Mouse (Mus musculus) embryonic facial prominence, embryonic 12.5 days (tissue): Measurements from ENCODE around the gene Ryr1. TPM values are rescaled to one million over a fixed set of nuclear protein-coding genes. Genes with fewer than 3 reads are reported as not detected.

Source experiments
- ATAC-seq: fragments of 200-750 bp; cut with Nextera tagmentation; 2 replicates; pipeline ENCODE4 v1.8.0; 2017; ENCODE audit not compliant: insufficient number of reproducible peaks, insufficient read depth, low FRiP score, low TSS enrichment
- H3K27ac ChIP-seq: fragments of 300-500 bp; sonication (generic); 2 replicates; pipeline ENCODE4 v1.5.1; 2016; ENCODE audit warnings: mild to moderate bottlenecking
- H3K27me3 ChIP-seq: fragments of 300-500 bp; sonication (generic); 2 replicates; pipeline ENCODE4 v1.6.1; 2016; ENCODE audit warnings: mild to moderate bottlenecking, moderate library complexity
- H3K36me3 ChIP-seq: fragments of 300-500 bp; sonication (generic); 2 replicates; pipeline ENCODE4 v1.6.1; 2016; ENCODE audit warnings: mild to moderate bottlenecking
- H3K4me1 ChIP-seq: fragments of 300-500 bp; sonication (generic); 2 replicates; pipeline ENCODE4 v1.6.1; 2016
- H3K4me2 ChIP-seq: fragments of 300-500 bp; sonication (generic); replicated peaks from 2 replicates; pipeline ENCODE4 v1.6.1; 2016; ENCODE audit warnings: mild to moderate bottlenecking, moderate library complexity
- H3K4me3 ChIP-seq: fragments of 300-500 bp; sonication (generic); 2 replicates; pipeline ENCODE4 v1.5.1; 2016; ENCODE audit warnings: mild to moderate bottlenecking
- H3K9ac ChIP-seq: fragments of 300-500 bp; sonication (generic); 2 replicates; pipeline ENCODE4 v1.6.1; 2016; ENCODE audit warnings: mild to moderate bottlenecking, moderate library complexity
- H3K9me3 ChIP-seq: fragments of 300-500 bp; sonication (generic); 2 replicates; pipeline ENCODE4 v1.6.1; 2016; ENCODE audit warnings: mild to moderate bottlenecking, moderate library complexity
- WGBS: fragments of 180-500 bp; shearing (Covaris S2); methylation state at CpG from one replicate; pipeline ENCODE4 v1.1.7; 2016; 5-methylcytosine and 5-hydroxymethylcytosine counted together
- polyA plus RNA-seq: library from polyadenylated mRNA; unstranded; fragments of >200 nt; fragmentation: Nextera tagmentation; extraction: Ambion mirVana; gene quantifications from 2 replicates; pipeline ENCODE4 v1.2.1, GENCODE M21; 2016

Gene Ryr1
- polyA plus RNA-seq, 1 experiment from 2014 or later = 3.7 TPM

DNA sequence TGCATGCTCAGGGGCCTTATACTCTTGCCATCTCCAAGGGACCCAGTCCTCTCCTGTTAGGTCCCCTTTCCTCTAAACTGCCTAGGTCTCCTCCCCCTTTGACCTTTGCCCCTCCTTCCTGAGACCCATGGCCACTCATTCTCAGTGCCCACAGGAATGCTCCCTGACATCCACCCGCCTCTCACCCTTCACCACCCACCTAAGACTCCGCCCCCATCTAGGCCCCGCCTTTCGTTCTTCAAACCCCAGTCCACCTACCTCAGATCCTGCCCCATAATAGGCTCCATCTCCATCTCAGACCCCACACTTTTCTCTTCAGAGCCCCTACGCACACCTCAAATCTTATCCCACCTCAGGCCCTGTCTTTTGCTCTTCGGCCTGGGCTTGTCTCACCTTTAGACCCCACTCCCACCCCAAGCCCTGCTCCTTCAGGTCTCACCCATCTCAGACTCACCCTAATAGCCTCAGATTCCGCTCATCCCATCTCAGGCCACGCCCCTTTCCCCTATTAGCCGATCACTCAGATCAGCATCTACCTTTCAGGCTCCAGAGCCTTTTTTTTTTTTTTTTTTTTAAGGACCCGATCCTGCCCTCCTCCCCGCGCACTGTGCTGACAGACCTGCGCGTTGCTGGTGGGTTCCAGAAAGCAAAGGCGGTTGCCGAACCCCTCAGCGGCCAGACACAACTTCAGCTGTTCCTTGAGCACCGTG is 6.7 kb downstream of the Ryr1 start:
- Histone ChIP-seq H3K9me3 (no peaks in the 10 kb centered on the region), H3K36me3 (no peaks in the 10 kb centered on the region), H3K4me2 (no peak overlapping the region), H3K27ac (no peak overlapping the region), H3K9ac (no peak overlapping the region), H3K27me3 (no peaks in the 10 kb centered on the region), H3K4me3 (no peak overlapping the region), H3K4me1 (no peaks in the 10 kb centered on the region)
- 10% methylated on average over 18 of the region's 18 CpGs for WGBS
- no peak for ATAC-seq

DNA sequence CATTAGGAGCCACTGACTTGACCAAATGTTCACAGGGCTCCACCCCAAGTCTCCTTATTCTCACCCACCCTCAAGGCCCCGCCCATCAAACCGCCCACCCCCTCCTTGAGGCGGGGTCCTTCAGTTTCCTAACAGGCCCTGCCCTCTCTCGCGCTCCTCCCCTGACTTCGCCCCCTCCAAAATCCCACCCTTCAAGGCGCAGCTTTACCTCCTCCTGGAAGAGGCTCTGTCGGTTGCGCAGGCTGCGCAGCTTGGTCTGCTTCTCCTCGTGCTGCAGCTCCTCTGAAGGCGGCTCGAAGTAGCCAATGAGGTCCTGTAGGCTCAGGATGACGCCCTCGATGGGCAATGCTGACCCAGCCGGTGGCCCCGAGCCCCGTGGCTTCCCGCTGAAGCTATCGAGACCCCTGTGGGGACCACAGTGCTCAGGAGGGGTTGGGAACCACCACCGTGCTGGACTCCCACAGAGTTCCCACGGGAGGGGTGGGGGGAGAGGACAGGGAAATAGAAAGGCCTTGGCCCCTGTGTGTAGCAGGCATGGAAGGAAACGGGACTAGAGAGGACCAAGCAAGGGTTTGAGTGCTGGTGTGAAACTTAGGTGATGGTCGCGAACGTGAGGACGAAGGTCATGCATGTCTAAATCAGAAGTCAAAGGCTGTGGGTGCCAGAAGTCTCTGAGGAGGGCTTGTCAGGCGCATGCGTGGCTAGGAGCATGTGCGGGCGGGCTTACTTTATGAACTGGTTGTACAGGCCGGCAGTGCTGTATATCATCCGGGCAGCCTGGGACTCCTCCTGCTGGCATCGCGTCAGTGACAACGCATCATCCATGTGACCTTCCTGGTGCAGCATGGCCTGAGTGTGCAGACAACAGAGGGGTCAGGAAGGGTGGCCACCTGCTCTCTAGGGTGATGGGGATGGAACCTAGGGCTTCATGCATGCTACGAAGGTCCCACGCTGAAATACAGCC is 15.7 kb downstream of the Ryr1 start:
- H3K4me1 ChIP-seq = peaks cover 7% of the 10 kb centered on the region; the same call in 1 of the 2 replicates
- H3K4me2 ChIP-seq = peak overlapping the region; percentile 48
- H3K27ac ChIP-seq = no peak overlapping the region
- H3K4me3 ChIP-seq = peak overlapping the region; percentile 15
- H3K9me3 ChIP-seq = no peaks in the 10 kb centered on the region
- no peaks in the 10 kb centered on the region for H3K27me3 ChIP-seq
- H3K9ac ChIP-seq = no peak overlapping the region
- ATAC-seq = peak; percentile 55; the same call in 1 of the 2 replicates
- 26% methylated on average over 38 of the region's 38 CpGs for WGBS
- H3K36me3 ChIP-seq = no peaks in the 10 kb centered on the region

DNA sequence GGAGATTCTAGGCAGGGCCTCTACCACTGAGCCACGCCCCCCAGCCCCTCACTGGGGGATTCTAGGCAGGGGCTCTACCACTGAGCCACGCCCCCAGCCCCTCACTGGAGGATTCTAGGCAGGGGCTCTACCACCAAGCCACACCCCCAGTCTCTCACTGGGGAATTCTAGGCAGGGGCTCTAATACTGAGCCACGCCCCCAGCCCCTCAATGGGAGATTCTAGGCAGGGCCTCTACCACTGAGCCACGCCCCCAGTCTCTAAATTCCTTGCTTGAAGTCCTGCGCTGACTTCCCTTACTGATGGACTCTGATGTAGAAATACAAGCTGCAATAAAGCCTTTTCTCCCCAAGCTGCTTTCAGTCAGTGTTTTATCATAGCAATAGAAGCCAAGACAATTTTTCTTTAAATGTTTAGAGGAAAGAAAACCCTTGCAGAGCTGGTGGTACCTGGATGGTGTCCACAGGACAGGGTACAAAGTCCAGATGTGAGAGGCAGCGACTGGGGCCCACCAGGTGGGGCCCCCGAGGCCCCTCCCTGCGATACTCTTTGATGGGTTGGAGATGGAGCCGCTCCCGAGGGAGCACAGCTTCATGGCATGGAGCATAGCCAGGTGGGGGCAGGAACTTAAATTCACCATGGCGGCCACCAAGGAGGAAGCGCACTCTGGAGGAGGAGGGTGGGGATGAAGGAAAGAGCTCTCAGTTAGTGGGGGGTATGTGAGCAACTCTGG is 23.5 kb downstream of the Ryr1 start:
- no peak for ATAC-seq
- WGBS = 94% methylated on average over 12 of the region's 12 CpGs
- H3K9me3 ChIP-seq = no peaks in the 10 kb centered on the region
- H3K36me3 ChIP-seq = no peaks in the 10 kb centered on the region; the same call in 1 of the 2 replicates
- H3K9ac ChIP-seq = no peak overlapping the region
- no peaks in the 10 kb centered on the region for H3K4me1 ChIP-seq
- H3K27me3 ChIP-seq = no peaks in the 10 kb centered on the region
- no peak overlapping the region for H3K27ac ChIP-seq
- no peak overlapping the region for H3K4me3 ChIP-seq
- H3K4me2 ChIP-seq = no peak overlapping the region

DNA sequence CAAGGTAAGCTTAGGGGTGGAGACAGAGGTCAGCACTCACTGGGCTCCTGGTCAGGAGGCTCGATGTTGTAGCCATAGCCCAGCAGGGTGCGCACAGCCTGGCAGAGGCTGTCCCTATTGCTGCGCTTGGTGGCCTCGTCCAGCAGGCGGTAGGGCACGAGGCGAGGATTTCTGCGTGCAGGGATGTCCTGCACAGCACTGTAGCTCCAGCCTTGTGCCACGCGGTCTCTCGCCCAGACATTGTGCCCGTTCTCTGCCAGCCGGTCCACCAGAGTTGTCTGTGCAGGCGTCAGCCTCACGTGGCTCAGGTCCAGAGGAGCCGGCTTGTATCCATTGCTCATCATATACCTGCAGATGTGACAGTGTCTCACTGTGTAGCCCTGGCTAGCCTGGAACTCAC is 27.8 kb downstream of the Ryr1 start:
- Histone ChIP-seq H3K4me3 (no peak overlapping the region), H3K9ac (no peak overlapping the region), H3K4me1 (no peaks in the 10 kb centered on the region), H3K27me3 (no peaks in the 10 kb centered on the region), H3K36me3 (no peaks in the 10 kb centered on the region; the same call in 1 of the 2 replicates), H3K4me2 (no peak overlapping the region), H3K27ac (no peak overlapping the region), H3K9me3 (no peaks in the 10 kb centered on the region)
- ATAC-seq = no peak
- WGBS = 87% methylated on average over 16 of the region's 16 CpGs

DNA sequence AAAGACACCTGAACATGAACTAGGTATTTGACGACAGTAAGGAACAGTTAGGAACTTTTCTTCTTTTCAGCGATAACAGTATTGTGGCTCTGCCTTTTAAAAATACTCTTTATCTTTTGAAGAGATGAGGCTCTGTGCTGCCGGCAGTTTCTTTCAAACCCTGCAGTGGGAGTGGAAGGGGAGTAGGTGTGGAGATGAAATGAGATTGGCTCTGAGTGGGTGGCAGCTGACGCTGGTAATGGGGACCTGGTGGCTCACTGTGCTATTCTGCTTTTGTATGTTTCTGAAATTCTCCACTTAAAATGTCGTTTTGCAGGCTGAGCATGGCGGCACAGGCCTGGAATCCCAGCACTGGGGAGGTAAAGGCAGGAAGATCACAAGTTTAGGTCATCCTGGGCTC is 36.2 kb downstream of the Ryr1 start:
- ATAC-seq = no peak
- no peaks in the 10 kb centered on the region for H3K36me3 ChIP-seq
- no peak overlapping the region for H3K4me2 ChIP-seq
- H3K27me3 ChIP-seq = no peaks in the 10 kb centered on the region
- 79% methylated on average over 6 of the region's 6 CpGs for WGBS
- no peak overlapping the region for H3K9ac ChIP-seq
- no peak overlapping the region for H3K4me3 ChIP-seq
- no peak overlapping the region for H3K27ac ChIP-seq
- H3K4me1 ChIP-seq = no peaks in the 10 kb centered on the region
- H3K9me3 ChIP-seq = no peaks in the 10 kb centered on the region

DNA sequence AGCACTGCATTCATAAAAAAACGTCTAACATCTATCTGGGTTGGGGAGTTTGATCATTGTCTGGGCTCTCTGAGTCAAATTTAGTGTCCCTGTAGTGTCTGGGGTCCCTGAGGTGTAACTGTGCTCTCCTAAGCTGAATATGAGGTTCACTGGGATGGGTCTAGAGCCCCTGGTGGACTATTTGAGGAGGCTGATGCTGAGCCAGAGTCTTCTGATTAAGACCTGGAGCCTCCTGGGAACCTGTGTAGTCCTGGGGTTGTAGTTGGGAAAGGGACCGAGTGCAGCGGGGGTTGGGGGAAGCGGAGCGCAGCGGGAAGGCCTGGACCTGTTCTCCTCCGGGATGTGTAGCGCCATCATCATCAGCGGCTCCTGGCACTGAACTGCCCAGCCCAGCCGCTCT is 38.1 kb downstream of the Ryr1 start:
- 86% methylated on average over 10 of the region's 10 CpGs for WGBS
- no peak overlapping the region for H3K4me3 ChIP-seq
- ATAC-seq = no peak
- no peaks in the 10 kb centered on the region for H3K27me3 ChIP-seq
- H3K4me2 ChIP-seq = no peak overlapping the region
- H3K4me1 ChIP-seq = no peaks in the 10 kb centered on the region
- no peaks in the 10 kb centered on the region for H3K36me3 ChIP-seq
- no peaks in the 10 kb centered on the region for H3K9me3 ChIP-seq
- no peak overlapping the region for H3K9ac ChIP-seq
- no peak overlapping the region for H3K27ac ChIP-seq

DNA sequence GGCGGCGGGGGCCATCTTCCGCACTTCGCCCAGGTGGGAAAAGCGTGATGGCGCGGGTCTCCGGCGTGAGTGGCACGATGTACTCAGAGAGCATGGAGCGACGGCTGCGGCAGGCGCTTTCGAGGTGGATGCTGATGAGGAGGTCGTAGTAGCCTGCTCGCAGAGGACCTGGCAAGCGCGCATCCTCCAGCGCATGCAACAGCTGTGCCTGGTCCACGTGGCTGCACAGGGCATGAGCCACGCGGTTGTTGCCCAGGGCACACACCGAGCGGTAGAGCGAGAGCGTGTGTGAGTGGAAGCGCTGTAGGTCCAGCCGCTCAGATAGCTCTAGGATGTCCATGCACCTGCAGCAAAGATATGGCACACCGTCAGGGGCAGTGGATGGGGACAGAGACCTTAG is 39.0 kb downstream of the Ryr1 start:
- Histone ChIP-seq H3K9me3 (no peaks in the 10 kb centered on the region), H3K9ac (no peak overlapping the region), H3K4me3 (no peak overlapping the region), H3K36me3 (no peaks in the 10 kb centered on the region), H3K4me2 (no peak overlapping the region), H3K27ac (no peak overlapping the region), H3K4me1 (no peaks in the 10 kb centered on the region), H3K27me3 (no peaks in the 10 kb centered on the region)
- ATAC-seq = no peak
- WGBS = 87% methylated on average over 30 of the region's 30 CpGs

DNA sequence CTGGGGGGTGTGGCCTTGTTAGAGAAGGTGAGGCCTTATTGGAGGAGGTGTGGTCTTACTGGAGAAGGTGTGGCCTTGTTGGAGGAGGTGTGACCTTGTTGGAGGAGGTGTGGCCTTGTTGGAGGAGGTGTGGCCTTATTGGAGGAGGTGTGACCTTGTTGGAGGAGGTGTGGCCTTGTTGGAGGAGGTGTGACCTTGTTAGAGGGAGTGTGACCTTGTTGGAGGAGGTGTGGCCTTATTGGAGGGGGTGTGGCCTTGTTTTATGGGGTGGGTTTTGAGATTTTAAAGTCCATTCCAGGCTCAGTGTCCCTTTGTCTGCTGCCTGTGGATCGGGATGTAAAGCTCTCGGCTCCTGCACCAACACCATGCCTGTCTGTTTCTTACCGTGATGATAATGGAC is 40.6 kb downstream of the Ryr1 start:
- no peaks in the 10 kb centered on the region for H3K4me1 ChIP-seq
- no peak overlapping the region for H3K4me3 ChIP-seq
- 83% methylated on average over 3 of the region's 3 CpGs for WGBS
- H3K9me3 ChIP-seq = no peaks in the 10 kb centered on the region
- ATAC-seq = no peak
- no peak overlapping the region for H3K27ac ChIP-seq
- no peaks in the 10 kb centered on the region for H3K36me3 ChIP-seq
- H3K27me3 ChIP-seq = no peaks in the 10 kb centered on the region
- no peak overlapping the region for H3K4me2 ChIP-seq
- no peak overlapping the region for H3K9ac ChIP-seq

DNA sequence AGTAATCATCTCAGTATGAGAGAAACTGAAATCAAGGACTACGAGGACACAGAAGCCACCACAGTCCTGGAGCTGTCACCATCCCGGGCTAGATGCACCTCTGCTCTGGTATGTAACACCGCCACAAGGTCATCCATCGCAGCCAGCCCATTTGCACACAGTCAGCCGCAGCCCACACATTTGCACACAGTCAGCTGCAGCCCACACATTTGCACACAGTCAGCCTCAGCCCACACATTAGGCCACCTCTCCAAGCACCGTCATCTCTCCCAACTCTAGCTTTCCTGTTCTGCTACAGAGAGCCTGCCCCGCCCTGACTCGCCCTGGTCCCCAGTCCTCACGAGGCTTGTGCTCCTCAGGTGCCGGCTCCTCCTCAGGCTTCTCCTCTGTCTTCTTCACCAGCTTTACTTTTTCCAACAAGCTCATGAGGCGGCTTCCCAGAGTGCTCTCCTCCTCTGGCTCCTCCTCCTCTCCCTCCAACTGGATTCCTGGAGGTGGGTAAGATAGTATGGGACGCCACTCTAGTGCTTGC is 45.5 kb downstream of the Ryr1 start:
- Histone ChIP-seq H3K9ac (no peak overlapping the region), H3K27me3 (no peaks in the 10 kb centered on the region), H3K4me3 (no peak overlapping the region), H3K4me2 (no peak overlapping the region), H3K4me1 (no peaks in the 10 kb centered on the region), H3K27ac (no peak overlapping the region), H3K36me3 (no peaks in the 10 kb centered on the region), H3K9me3 (no peaks in the 10 kb centered on the region)
- 83% methylated on average over 12 of the region's 12 CpGs for WGBS
- ATAC-seq = no peak

DNA sequence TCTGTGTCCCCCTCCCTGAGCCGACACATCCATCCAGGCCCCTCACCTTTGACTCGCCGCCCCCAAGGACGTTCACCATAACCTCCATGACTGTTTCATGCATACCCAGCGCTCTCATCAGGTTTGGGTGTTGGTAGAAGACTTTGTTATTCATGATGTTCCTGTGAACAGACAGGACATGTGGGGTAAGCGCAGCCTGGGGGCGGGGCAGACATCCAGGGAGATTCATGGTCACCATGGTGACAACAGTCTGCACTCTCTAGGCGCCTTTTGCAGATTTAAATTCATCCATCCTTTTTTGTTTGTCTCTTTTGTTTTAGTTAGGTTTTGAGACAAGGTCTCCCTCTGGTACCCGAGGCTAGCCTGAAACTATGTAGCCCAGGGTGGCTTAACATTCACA is 48.0 kb downstream of the Ryr1 start:
- no peak for ATAC-seq
- H3K27ac ChIP-seq = no peak overlapping the region
- no peaks in the 10 kb centered on the region for H3K36me3 ChIP-seq
- no peak overlapping the region for H3K4me3 ChIP-seq
- H3K4me2 ChIP-seq = no peak overlapping the region
- H3K4me1 ChIP-seq = no peaks in the 10 kb centered on the region
- peaks cover 8% of the 10 kb centered on the region; the same call in 1 of the 2 replicates for H3K27me3 ChIP-seq
- no peak overlapping the region for H3K9ac ChIP-seq
- no peaks in the 10 kb centered on the region for H3K9me3 ChIP-seq
- WGBS = 77% methylated on average over 9 of the region's 9 CpGs

DNA sequence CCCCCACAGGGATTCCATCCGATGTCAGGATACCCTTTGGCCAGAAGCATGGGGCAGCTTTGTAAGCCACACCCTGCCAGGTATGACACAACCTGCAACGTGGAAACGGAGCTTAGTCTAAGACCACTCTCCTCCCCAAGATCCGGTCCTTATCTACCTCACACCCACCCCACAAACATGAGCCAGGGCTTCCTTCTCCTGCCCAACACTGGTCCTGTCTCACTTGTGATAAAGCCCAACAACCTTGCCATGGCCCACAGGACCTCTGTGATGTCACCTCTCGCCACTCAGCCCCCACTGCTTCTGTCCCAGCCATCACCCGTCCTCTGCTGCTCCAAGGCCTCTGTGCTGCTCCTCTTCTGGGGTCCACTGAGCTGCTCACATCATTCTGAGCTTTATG is 49.8 kb downstream of the Ryr1 start:
- Histone ChIP-seq H3K36me3 (no peaks in the 10 kb centered on the region), H3K9me3 (no peaks in the 10 kb centered on the region), H3K9ac (no peak overlapping the region), H3K27me3 (peaks cover 23% of the 10 kb centered on the region), H3K4me1 (peaks cover 6% of the 10 kb centered on the region; the same call in 1 of the 2 replicates), H3K4me3 (no peak overlapping the region), H3K4me2 (no peak overlapping the region), H3K27ac (no peak overlapping the region)
- 73% methylated on average over 6 of the region's 6 CpGs for WGBS
- no peak for ATAC-seq
